Mouse (Mus musculus) spleen, postnatal 36 days (tissue): ENCODE data around the gene Vps39.

Experiments
- DNase-seq, 2 experiments: peaks; one replicate each; pipeline ENCODE4 v3.0.0; 2022; ENCODE audit warnings: low spot score in 2 of 2, mixed read lengths in 1 of 2

The Vps39 gene

GRCm38 (mm10) chr2:120296160-120296559 lies 56.8 kb downstream of the Vps39 start:
- DNase-seq: no peak

GRCm38 (mm10) chr2:120291471-120292078 lies 61.4 kb downstream of the Vps39 start:
- no peak for DNase-seq

- DNase-seq: no peak
Measured at GRCm38 (mm10) chr2:120288995-120289394, 63.9 kb downstream of the Vps39 start, which contains the start of gene Pla2g4d. TSS of gene Pla2g4d (minus strand) at chr2:120289197.

GRCm38 (mm10) chr2:120288401-120288800 lies 64.5 kb downstream of the Vps39 start:
- no peak for DNase-seq

GRCm38 (mm10) chr2:120285639-120286038 lies 67.3 kb downstream of the Vps39 start:
- DNase-seq: no peak

GRCm38 (mm10) chr2:120284705-120285104 lies 68.2 kb downstream of the Vps39 start:
- DNase-seq: no peak

GRCm38 (mm10) chr2:120284094-120284493 lies 68.8 kb downstream of the Vps39 start:
- DNase-seq: no peak

GRCm38 (mm10) chr2:120283550-120283949 lies 69.4 kb downstream of the Vps39 start:
- DNase-seq: no peak

- DNase-seq: no peak
Measured at GRCm38 (mm10) chr2:120281221-120281620, 71.7 kb downstream of the Vps39 start.

- DNase-seq: no peak
Measured at GRCm38 (mm10) chr2:120279961-120280360, 73.0 kb downstream of the Vps39 start.

GRCm38 (mm10) chr2:120276951-120277350 lies 76.0 kb downstream of the Vps39 start:
- no peak for DNase-seq

- no peak for DNase-seq
Measured at GRCm38 (mm10) chr2:120268635-120269034, 84.3 kb downstream of the Vps39 start.
